Mouse (Mus musculus) intestine, embryonic 15.5 days (tissue): Measurements from ENCODE around the gene Knstrn. TPM values are rescaled to one million over a fixed set of nuclear protein-coding genes. Genes with fewer than 3 reads are reported as not detected.

Experiments used
- ATAC-seq: fragments of 200-750 bp; cut with Nextera tagmentation; 2 replicates; pipeline ENCODE4 v1.8.0; 2017; ENCODE audit warnings: moderate TSS enrichment, moderate library complexity
- H3K27ac ChIP-seq: fragments of 300-500 bp; sonication (generic); 2 replicates; pipeline ENCODE4 v1.5.1; 2015; ENCODE audit warnings: mild to moderate bottlenecking, inconsistent platforms
- H3K27me3 ChIP-seq: fragments of 300-500 bp; sonication (generic); replicated peaks from 2 replicates; pipeline ENCODE4 v1.6.1; 2015; ENCODE audit warnings: inconsistent platforms
- H3K36me3 ChIP-seq: fragments of 300-500 bp; sonication (generic); 2 replicates; pipeline ENCODE4 v1.6.1; 2015; ENCODE audit warnings: inconsistent platforms
- H3K4me1 ChIP-seq: fragments of 300-500 bp; sonication (generic); replicated peaks from 2 replicates; pipeline ENCODE4 v1.6.1; 2015; ENCODE audit warnings: inconsistent platforms
- H3K4me2 ChIP-seq: fragments of 300-500 bp; sonication (generic); replicated peaks from 2 replicates; pipeline ENCODE4 v1.6.1; 2015; ENCODE audit warnings: mild to moderate bottlenecking, inconsistent platforms
- H3K4me3 ChIP-seq: fragments of 300-500 bp; sonication (generic); replicated peaks from 2 replicates; pipeline ENCODE4 v1.5.1; 2015; ENCODE audit warnings: inconsistent platforms
- H3K9ac ChIP-seq: fragments of 300-500 bp; sonication (generic); 2 replicates; pipeline ENCODE4 v1.6.1; 2015; ENCODE audit warnings: inconsistent platforms
- H3K9me3 ChIP-seq: fragments of 300-500 bp; sonication (generic); 2 replicates; pipeline ENCODE4 v1.6.1; 2016; ENCODE audit warnings: inconsistent platforms
- whole genome bisulfite sequencing: fragments of 180-500 bp; shearing (Covaris S2); methylation state at CpG from one replicate; pipeline ENCODE4 v1.1.7; 2015; 5-methylcytosine and 5-hydroxymethylcytosine counted together
- polyA plus RNA-seq: library from polyadenylated mRNA; unstranded; fragments of >200 nt; fragmentation: Nextera tagmentation; extraction: Ambion mirVana; gene quantifications from 2 replicates; pipeline ENCODE4 v1.2.1, GENCODE M21; 2015

Gene Knstrn
- polyA plus RNA-seq, 1 experiment from 2014 or later, result 98.5 TPM

GRCm38 (mm10) chr2:118793636-118794035 is 20.2 kb upstream of the Knstrn start:
- Histone ChIP-seq H3K36me3 (no peaks in the 10 kb centered on the region), H3K9ac (no peak overlapping the region), H3K4me3 (no peak overlapping the region), H3K4me2 (no peak overlapping the region), H3K9me3 (no peaks in the 10 kb centered on the region), H3K27ac (no peak overlapping the region), H3K4me1 (peaks cover 13% of the 10 kb centered on the region), H3K27me3 (0 out of 2 replicates have a peak, but pooled peaks cover 5% of the 10 kb centered on the region)
- WGBS, result 81% methylated on average over 4 of the region's 4 CpGs
- ATAC-seq, result no peak

- Histone ChIP-seq H3K36me3 (no peaks in the 10 kb centered on the region), H3K9me3 (no peaks in the 10 kb centered on the region), H3K27ac (no peak overlapping the region), H3K4me1 (no peaks in the 10 kb centered on the region), H3K4me2 (no peak overlapping the region), H3K27me3 (no peaks in the 10 kb centered on the region), H3K9ac (no peak overlapping the region), H3K4me3 (no peak overlapping the region)
- 62% methylated on average over 4 of the region's 4 CpGs for WGBS
- no peak for ATAC-seq
Observed at GRCm38 (mm10) chr2:118802542-118803118, 11.2 kb upstream of the Knstrn start.

- Histone ChIP-seq H3K4me2 (no peak overlapping the region), H3K27ac (no peak overlapping the region), H3K36me3 (no peaks in the 10 kb centered on the region), H3K4me1 (no peaks in the 10 kb centered on the region), H3K27me3 (no peaks in the 10 kb centered on the region), H3K9me3 (no peaks in the 10 kb centered on the region), H3K9ac (no peak overlapping the region), H3K4me3 (no peak overlapping the region)
- ATAC-seq, result no peak
- WGBS, result 75% methylated on average over 2 of the region's 2 CpGs
Observed at GRCm38 (mm10) chr2:118804474-118804873, 9.3 kb upstream of the Knstrn start.

- Histone ChIP-seq H3K36me3 (no peaks in the 10 kb centered on the region), H3K27ac (no peak overlapping the region), H3K9ac (no peak overlapping the region), H3K4me2 (no peak overlapping the region), H3K4me3 (no peak overlapping the region), H3K27me3 (no peaks in the 10 kb centered on the region), H3K9me3 (no peaks in the 10 kb centered on the region), H3K4me1 (no peaks in the 10 kb centered on the region)
- WGBS, result 33% methylated on average over 3 of the region's 3 CpGs
- ATAC-seq, result peak; percentile 61
Observed at GRCm38 (mm10) chr2:118805137-118805536, 8.7 kb upstream of the Knstrn start.

GRCm38 (mm10) chr2:118805756-118806155 is 8.0 kb upstream of the Knstrn start:
- no peak overlapping the region for H3K4me3 ChIP-seq
- H3K4me1 ChIP-seq, result no peaks in the 10 kb centered on the region
- no peaks in the 10 kb centered on the region for H3K9me3 ChIP-seq
- H3K27ac ChIP-seq, result no peak overlapping the region
- no peaks in the 10 kb centered on the region for H3K27me3 ChIP-seq
- 29% methylated on average over 3 of the region's 3 CpGs for WGBS
- no peak overlapping the region for H3K9ac ChIP-seq
- H3K4me2 ChIP-seq, result no peak overlapping the region
- no peaks in the 10 kb centered on the region for H3K36me3 ChIP-seq
- peak; percentile 28; the same call in 1 of the 2 replicates for ATAC-seq

GRCm38 (mm10) chr2:118806860-118807259 is 6.9 kb upstream of the Knstrn start:
- Histone ChIP-seq H3K9ac (no peak overlapping the region), H3K9me3 (no peaks in the 10 kb centered on the region), H3K4me1 (no peaks in the 10 kb centered on the region), H3K27me3 (no peaks in the 10 kb centered on the region), H3K27ac (no peak overlapping the region), H3K4me2 (no peak overlapping the region), H3K4me3 (no peak overlapping the region), H3K36me3 (no peaks in the 10 kb centered on the region)
- no peak for ATAC-seq
- 72% methylated on average over 4 of the region's 4 CpGs for WGBS

- Histone ChIP-seq H3K27ac (no peak overlapping the region), H3K4me1 (0 out of 2 replicates have a peak, but pooled peaks cover 12% of the 10 kb centered on the region), H3K4me3 (no peak overlapping the region), H3K9ac (no peak overlapping the region), H3K9me3 (no peaks in the 10 kb centered on the region), H3K27me3 (no peaks in the 10 kb centered on the region), H3K4me2 (no peak overlapping the region), H3K36me3 (no peaks in the 10 kb centered on the region)
- no peak for ATAC-seq
- 30% methylated on average over 2 of the region's 2 CpGs for WGBS
Observed at GRCm38 (mm10) chr2:118810861-118811260, 2.9 kb upstream of the Knstrn start.

GRCm38 (mm10) chr2:118812724-118813123 is 1.1 kb upstream of the Knstrn start:
- WGBS, result 87% methylated on average over 1 of the region's 1 CpGs
- Histone ChIP-seq H3K9ac (no peak overlapping the region), H3K4me2 (no peak overlapping the region), H3K27me3 (no peaks in the 10 kb centered on the region), H3K27ac (no peak overlapping the region), H3K9me3 (no peaks in the 10 kb centered on the region), H3K4me1 (0 out of 2 replicates have a peak, but pooled peaks cover 12% of the 10 kb centered on the region), H3K36me3 (no peaks in the 10 kb centered on the region; the same call in 1 of the 2 replicates), H3K4me3 (no peak overlapping the region)
- no peak for ATAC-seq

- no peak overlapping the region for H3K9ac ChIP-seq
- H3K9me3 ChIP-seq, result no peaks in the 10 kb centered on the region
- 91% methylated on average over 5 of the region's 5 CpGs for WGBS
- H3K27ac ChIP-seq, result no peak overlapping the region
- H3K4me2 ChIP-seq, result no peak overlapping the region
- no peaks in the 10 kb centered on the region for H3K27me3 ChIP-seq
- H3K36me3 ChIP-seq, result peaks cover 29% of the 10 kb centered on the region
- no peak overlapping the region for H3K4me3 ChIP-seq
- ATAC-seq, result no peak
- no peaks in the 10 kb centered on the region for H3K4me1 ChIP-seq
Observed at GRCm38 (mm10) chr2:118822800-118823199, 9.0 kb downstream of the Knstrn start.

- H3K4me2 ChIP-seq, result no peak overlapping the region
- no peaks in the 10 kb centered on the region for H3K4me1 ChIP-seq
- H3K9ac ChIP-seq, result no peak overlapping the region
- peaks cover 21% of the 10 kb centered on the region for H3K36me3 ChIP-seq
- 97% methylated on average over 4 of the region's 4 CpGs for WGBS
- no peak overlapping the region for H3K4me3 ChIP-seq
- no peaks in the 10 kb centered on the region for H3K27me3 ChIP-seq
- H3K9me3 ChIP-seq, result no peaks in the 10 kb centered on the region
- no peak for ATAC-seq
- no peak overlapping the region for H3K27ac ChIP-seq
Observed at GRCm38 (mm10) chr2:118824396-118824795, 10.6 kb downstream of the Knstrn start.

GRCm38 (mm10) chr2:118829096-118829495 is 15.3 kb downstream of the Knstrn start:
- ATAC-seq, result no peak
- no peaks in the 10 kb centered on the region for H3K9me3 ChIP-seq
- H3K27me3 ChIP-seq, result no peaks in the 10 kb centered on the region
- no peak overlapping the region for H3K9ac ChIP-seq
- H3K27ac ChIP-seq, result no peak overlapping the region
- H3K4me3 ChIP-seq, result no peak overlapping the region
- peaks cover 35% of the 10 kb centered on the region for H3K36me3 ChIP-seq
- no peak overlapping the region for H3K4me2 ChIP-seq
- no peaks in the 10 kb centered on the region for H3K4me1 ChIP-seq
- WGBS, result 89% methylated on average over 5 of the region's 5 CpGs

- 93% methylated on average over 6 of the region's 6 CpGs for WGBS
- no peak for ATAC-seq
Observed at GRCm38 (mm10) chr2:118834061-118834460, 20.3 kb downstream of the Knstrn start.

GRCm38 (mm10) chr2:118835115-118835514 is 21.3 kb downstream of the Knstrn start:
- ATAC-seq, result no peak
- no peak overlapping the region for H3K4me3 ChIP-seq
- no peaks in the 10 kb centered on the region for H3K9me3 ChIP-seq
- 74% methylated on average over 6 of the region's 6 CpGs for WGBS
- no peak overlapping the region for H3K4me2 ChIP-seq
- no peak overlapping the region for H3K9ac ChIP-seq
- H3K36me3 ChIP-seq, result peaks cover 21% of the 10 kb centered on the region
- H3K4me1 ChIP-seq, result no peaks in the 10 kb centered on the region
- H3K27ac ChIP-seq, result no peak overlapping the region
- H3K27me3 ChIP-seq, result no peaks in the 10 kb centered on the region

More at GRCm38 (mm10) chr2:118834061-118834460, 20.3 kb downstream of the Knstrn start:
- H3K4me3 ChIP-seq, result no peak overlapping the region
- H3K27me3 ChIP-seq, result no peaks in the 10 kb centered on the region
- H3K27ac ChIP-seq, result no peak overlapping the region
- peaks cover 25% of the 10 kb centered on the region for H3K36me3 ChIP-seq
- H3K4me2 ChIP-seq, result no peak overlapping the region
- no peaks in the 10 kb centered on the region for H3K9me3 ChIP-seq
- H3K4me1 ChIP-seq, result no peaks in the 10 kb centered on the region
- no peak overlapping the region for H3K9ac ChIP-seq
